Mouse (Mus musculus): Measurements from ENCODE around the gene Mphosph9.
"Not testable (repeated sequence)": the region's sequence is repeated elsewhere in the genome, so short reads cannot be mapped to it uniquely, and the experiment has no call there.

The Mphosph9 gene

GRCm38 (mm10) chr5:124342897-124343296, 15.1 kb upstream of the Mphosph9 start:
- DNase-seq (ENCODE audit: low spot score in 2 of 2) = no peak

GRCm38 (mm10) chr5:124341753-124342339, 14.1 kb upstream of the Mphosph9 start:
- DNase-seq (ENCODE audit: low spot score in 2 of 2) = not testable (repeated sequence)

DNA sequence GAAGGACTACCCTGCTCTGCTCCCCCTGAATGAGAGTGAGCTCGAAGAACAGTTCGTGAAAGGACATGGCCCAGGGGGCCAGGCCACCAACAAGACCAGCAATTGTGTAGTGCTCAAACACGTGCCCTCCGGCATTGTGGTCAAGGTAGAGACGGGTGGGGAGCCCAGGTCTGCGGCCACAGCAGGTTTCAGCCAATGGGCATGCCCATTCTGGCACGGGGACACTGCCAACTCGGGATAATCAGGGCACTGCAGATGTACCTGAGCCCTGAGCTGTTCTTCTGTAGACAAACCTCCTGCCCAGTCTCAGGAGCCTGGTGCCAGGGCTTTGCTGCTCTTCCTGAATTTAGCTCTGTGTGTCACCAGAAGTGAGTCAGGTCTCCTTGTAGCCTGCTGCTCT, 11.0 kb upstream of the Mphosph9 start:
- DNase-seq (ENCODE audit: low spot score in 2 of 2) = no peak

- DNase-seq (ENCODE audit: low spot score in 2 of 2) = no peak
These were observed 10.1 kb upstream of the Mphosph9 start for GRCm38 (mm10) chr5:124337909-124338308.

- DNase-seq (ENCODE audit: low spot score in 2 of 2) = no peak
These were observed 9.3 kb upstream of the Mphosph9 start for GRCm38 (mm10) chr5:124337103-124337502.

DNA sequence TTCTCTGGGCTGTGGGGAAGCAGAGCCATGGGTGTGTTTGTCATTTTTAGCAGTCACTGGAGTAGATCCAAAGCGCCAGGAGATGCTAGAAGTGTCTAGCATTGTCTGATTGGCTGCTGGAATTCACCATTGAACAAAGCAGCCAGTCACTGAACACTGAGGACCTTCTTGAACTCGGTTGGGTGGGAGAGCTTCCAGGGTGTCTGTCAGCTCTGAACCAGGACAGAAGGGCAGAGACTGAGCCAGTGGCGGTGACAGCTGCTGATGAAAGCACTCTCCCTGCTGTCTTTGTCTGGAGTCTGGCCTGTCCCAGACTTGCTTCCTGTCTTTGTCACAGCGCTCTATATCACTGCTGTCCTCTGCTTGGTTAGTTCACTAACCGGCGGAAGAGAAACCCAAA, 6.6 kb upstream of the Mphosph9 start:
- no peak for DNase-seq (ENCODE audit: low spot score in 2 of 2)

DNA sequence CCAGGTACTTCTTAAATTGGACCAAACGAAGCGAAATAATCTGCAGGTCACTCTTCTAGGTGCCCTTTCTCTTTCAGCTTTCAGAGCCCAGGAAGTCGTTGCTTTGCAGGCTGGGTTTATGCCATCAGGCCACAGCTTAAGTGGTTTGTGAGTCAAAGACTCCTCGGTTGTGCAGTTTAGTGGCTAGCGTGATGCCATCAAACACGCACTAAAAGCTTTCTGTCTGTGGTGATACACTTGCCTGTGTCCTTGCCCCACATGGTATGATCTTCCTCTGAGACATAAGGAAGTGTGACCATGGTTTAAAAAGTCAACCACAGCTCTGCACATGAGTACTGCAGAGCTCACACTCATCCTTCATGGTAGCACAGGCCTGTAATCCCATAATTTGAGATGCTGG, 2.3 kb upstream of the Mphosph9 start:
- DNase-seq (ENCODE audit: low spot score in 2 of 2) = no peak

GRCm38 (mm10) chr5:124326829-124327228, 943 bp downstream of the Mphosph9 start:
- DNase-seq (ENCODE audit: low spot score in 2 of 2) = no peak

DNA sequence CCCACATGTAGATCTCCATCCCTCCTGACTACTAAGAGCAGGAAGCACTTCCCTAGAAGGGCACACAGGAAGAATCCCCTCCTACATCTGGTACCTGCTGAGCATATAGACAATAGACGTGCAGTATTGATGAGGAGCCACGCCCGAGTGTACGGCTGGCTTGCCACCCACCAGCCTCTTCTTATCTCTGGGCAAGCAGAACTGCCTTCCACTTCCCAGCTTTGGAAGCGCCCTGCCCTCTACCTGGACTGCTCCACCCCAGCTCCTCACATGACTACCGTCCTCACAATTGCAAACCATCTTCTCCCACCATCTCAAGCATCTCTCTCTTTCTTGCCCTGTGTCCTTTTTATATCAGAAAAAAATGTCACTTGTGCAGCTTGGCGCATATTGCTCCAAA, 10.1 kb downstream of the Mphosph9 start:
- no peak for DNase-seq (ENCODE audit: low spot score in 2 of 2)

DNA sequence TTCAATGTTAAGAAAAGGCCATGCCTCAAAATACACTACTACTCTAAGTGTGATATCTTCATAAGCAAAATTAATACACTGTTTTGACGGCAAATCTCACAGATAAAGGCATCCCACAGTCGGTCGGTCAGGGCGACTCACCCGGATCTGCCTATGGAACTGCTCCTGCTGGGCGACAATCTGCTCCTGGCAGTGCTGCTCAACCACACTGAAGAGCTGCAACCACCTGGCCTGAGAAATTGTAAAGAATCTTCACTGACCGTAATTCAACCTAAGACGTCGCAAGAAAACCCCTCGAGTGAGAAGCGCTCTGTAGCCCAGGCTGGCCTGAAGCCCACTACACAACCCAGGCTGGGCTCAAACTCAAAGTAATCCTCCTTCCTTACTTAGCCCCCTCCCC, 11.8 kb downstream of the Mphosph9 start:
- DNase-seq (ENCODE audit: low spot score in 2 of 2) = no peak

- DNase-seq (ENCODE audit: low spot score in 2 of 2) = no peak
These were observed 12.3 kb downstream of the Mphosph9 start for GRCm38 (mm10) chr5:124315498-124315897.

DNA sequence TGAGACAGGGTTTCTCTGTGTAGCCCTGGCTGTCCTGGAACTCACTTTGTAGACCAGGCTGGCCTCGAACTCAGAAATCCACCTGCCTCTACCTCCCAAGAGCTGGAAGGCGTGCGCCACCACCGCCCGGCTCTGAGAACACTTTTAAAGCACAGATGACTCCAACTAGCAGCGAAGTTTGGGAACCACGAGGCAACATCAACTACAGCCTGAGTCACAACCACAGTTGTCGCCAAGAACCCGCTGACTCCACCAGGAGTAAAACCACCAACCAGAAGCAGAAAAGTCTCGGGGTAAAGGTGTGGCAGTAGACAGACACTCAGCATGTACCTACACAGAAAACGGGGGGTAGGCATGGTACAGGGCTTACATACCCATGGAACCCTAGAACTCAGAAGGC, 17.7 kb downstream of the Mphosph9 start:
- no peak for DNase-seq (ENCODE audit: low spot score in 2 of 2)

DNA sequence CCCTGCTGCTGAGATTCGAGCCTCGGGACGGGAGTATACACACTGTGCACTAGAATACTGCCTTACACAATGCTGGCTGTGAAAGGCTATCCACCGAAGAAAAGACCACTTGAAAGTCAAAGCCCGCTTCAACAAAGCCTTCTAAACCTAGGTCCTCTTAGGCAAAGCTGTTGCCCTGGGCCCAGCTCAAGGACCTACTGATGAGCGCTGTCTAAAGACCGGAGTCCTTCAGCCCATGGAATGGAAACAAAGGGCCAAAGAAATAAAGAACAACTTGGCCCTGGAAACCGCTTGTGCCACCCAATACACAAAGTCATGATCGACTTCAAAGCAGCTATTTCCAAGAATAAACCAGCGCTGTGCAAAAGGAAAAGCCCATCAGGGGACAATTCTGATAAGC, 18.6 kb downstream of the Mphosph9 start:
- DNase-seq (ENCODE audit: low spot score in 2 of 2) = no peak

- DNase-seq (ENCODE audit: low spot score in 2 of 2) = not testable (repeated sequence)
These were observed 24.9 kb downstream of the Mphosph9 start for GRCm38 (mm10) chr5:124302853-124303252.

DNA sequence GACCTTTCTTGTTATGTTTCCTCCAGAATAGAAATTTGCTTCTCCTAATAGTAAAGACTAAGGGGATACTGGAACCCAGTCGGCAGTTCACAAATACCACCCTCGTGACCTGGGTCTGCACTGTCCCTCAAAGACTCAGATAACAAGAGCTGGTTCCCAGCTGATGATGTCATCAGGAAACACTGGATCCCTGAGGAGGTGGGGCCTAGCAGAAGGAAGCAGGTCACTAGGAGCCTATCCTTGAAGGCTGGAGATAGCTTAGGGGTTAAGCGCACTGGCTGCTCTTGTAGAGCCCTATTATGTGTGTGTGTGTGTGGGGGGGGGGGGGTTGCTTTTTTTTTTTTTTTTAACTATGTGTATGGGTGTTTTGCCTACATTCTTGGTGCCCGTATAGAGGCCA, 27.6 kb downstream of the Mphosph9 start:
- no peak for DNase-seq (ENCODE audit: low spot score in 2 of 2)

GRCm38 (mm10) chr5:124299307-124299706, 28.5 kb downstream of the Mphosph9 start:
- not testable (repeated sequence) for DNase-seq (ENCODE audit: low spot score in 2 of 2)

- DNase-seq (ENCODE audit: low spot score in 2 of 2) = no peak
These were observed 31.3 kb downstream of the Mphosph9 start for GRCm38 (mm10) chr5:124296475-124296874.

DNA sequence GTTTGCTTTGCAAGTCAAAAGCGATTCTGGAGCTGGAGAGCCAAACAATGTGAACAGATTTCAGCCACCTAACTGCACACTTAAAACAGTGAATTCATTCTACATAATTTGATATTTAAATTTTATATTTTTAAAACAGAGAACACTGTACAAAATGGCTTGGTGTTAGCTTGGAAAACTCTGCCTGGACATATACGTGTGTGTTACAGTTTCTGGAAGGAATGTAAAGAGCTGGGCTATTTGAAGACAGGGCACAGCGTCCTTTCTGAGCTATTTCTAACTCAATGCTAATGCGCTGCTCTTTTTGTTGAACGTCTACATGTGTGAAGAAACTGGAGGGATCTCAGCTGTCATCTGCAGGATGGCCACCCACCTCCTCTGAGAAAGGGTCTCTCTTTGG, 33.8 kb downstream of the Mphosph9 start:
- DNase-seq (ENCODE audit: low spot score in 2 of 2) = no peak

- DNase-seq (ENCODE audit: low spot score in 2 of 2) = no peak
These were observed 37.6 kb downstream of the Mphosph9 start for GRCm38 (mm10) chr5:124290216-124290615.

- no peak for DNase-seq (ENCODE audit: low spot score in 2 of 2)
These were observed 40.0 kb downstream of the Mphosph9 start for GRCm38 (mm10) chr5:124287616-124288247.

DNA sequence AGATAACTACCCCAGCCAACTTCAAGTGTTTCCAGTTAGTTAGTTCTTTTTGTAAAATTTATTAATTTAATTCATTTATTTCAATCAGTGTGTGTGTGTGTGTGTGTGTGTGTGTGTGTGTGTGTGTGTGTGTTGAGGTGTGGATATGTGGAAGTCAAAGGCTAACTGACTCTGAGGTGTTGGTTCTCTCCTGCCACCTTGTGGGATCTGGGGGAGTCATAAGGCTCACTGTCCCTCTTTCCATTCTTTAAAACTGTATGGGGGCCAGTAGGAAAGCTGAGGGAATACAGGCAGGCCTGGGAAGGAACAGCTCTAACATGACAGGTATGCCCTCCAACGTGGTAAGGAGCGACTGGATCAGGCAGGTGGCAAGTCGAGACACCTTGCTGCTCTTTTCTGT, 43.4 kb downstream of the Mphosph9 start:
- DNase-seq (ENCODE audit: low spot score in 2 of 2) = no peak

DNA sequence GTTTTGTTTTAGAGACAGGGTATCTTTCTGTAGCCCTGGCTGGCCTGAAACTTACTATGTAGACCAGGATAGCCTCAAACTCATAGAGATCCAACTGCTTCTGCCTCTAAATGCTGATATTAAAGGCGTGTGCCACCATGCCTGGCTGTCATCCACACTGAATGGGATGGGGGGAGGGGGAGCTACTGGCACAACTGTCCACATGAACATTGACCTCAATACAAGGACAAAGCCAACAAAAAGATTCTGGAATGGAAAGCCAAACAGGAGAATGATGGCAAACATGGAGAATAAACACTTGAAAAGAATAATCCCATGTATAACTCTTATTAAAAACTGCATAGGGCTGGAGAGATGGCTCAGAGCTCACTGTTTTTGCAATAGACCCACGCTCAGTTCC, 44.9 kb downstream of the Mphosph9 start:
- DNase-seq (ENCODE audit: low spot score in 2 of 2) = no peak

DNA sequence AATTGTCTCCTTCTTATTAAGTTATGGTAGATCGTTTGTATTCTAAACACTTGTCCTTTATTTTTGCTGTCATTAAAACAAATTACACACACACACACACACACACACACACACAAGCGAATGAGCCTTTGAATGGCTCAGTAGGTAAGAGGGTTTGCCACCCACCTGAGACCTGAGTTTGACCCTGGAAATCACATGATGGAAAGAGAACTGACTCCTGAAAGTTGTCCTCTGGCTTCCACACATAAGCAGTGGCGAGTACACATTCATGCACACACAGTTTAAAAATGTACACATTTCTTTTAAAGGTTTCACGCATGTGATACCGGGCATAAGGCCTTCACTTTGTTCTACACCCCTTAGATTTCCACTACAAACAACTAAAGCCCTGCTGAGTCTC, 57.5 kb downstream of the Mphosph9 start:
- DNase-seq (ENCODE audit: low spot score in 2 of 2) = no peak

GRCm38 (mm10) chr5:124269661-124270060, 58.1 kb downstream of the Mphosph9 start:
- no peak for DNase-seq (ENCODE audit: low spot score in 2 of 2)
